Mouse (Mus musculus): ENCODE measurements around the gene Stradb.
A peak's percentile ranks its signal among the peaks of the same experiment; 100 is the strongest.

The Stradb gene

DNA sequence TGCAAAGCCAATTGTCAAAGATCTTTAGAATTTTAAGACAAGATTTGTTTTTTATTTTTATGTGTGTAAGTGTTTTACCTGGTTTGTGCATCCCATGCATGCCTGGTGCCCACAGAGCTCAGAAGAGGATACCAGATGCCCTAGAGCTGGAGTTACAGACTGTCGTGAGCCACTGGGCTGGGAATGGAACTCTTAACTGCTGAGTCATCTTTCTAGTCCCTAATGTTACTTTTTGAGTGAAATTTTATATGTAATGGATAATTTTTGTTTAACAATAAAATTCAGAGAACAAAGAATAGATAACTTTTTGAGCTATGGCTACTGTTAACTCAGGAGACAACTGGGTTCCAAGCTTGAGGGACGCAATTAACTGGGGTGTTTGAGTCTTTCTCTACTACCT lies 13.6 kb upstream of the Stradb start:
- no peak for DNase-seq (ENCODE audit: low spot score in 2 of 2)

DNA sequence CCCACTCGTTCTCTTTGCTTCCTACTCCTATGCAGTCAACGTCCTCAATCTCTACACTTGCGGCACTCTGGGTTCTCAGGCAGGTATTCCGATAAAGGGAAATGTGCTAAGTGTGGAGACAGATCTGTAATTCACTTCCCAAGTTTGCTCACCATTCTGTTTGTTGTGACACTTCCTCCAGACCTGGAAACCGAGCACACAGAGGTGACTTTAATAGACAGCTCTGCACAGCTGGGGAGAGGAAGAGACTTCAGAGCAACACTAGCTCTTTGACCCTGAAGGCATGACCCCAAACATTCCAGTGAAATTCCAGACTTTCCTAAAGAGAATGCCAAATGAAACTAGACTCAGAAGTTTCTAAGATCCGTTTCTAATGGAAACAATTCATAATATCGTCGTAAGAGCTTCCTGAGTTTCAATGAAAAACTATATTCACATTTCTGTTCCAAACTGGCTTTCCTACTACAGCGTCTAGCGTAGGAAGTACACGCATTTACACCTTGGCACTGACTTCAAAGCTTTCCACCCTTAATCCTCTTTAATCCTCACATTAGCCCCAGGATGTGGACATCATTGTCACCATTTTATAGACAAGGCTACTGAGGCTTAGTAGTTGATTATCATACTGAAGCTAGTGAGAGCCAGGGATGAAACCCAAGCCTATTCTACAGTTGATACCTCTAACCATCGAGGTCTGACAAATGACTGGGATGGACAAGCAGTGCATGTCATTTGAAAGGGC lies 12.0 kb upstream of the Stradb start:
- DNase-seq (ENCODE audit: low spot score in 2 of 2): no peak

DNA sequence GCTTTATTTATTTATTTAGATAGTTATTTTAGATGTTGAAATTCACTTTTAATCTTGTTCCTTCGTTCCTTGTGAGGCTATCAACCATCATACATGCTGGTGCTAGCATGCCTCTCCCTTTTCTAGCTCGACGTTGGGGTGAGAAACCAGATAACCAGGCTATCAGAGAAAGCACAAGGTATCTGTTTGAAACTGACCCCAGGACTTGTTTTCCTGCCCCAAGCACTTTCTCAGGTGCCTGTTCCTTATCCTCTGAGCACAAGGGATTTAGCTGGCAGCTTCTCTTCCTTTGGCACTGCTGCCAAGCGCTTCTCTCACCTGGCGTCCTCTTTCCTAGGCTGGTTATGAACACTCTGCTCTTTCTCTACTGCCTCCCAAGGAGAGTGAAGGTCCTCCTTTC lies 10.9 kb upstream of the Stradb start:
- DNase-seq (ENCODE audit: low spot score in 2 of 2): no peak

DNA sequence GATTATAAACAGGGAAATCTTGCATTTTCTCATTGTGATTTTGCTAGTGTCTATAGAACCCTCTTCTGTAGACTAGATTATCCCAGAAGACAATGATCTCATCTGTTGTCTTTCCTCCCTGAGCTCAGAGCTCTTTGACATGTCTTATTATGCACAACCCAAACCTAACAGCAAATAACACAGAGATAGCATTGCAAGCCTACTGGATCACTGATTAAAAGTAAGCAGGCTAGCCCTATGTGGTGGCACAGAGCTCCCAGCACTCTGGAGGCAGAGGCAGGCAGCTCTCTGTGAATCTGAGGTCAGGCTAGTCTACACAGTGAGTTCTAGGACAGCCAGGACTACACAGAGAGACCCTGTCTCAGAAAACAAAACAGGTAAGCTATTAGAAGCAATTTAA lies 10.5 kb upstream of the Stradb start:
- no peak for DNase-seq (ENCODE audit: low spot score in 2 of 2)

DNA sequence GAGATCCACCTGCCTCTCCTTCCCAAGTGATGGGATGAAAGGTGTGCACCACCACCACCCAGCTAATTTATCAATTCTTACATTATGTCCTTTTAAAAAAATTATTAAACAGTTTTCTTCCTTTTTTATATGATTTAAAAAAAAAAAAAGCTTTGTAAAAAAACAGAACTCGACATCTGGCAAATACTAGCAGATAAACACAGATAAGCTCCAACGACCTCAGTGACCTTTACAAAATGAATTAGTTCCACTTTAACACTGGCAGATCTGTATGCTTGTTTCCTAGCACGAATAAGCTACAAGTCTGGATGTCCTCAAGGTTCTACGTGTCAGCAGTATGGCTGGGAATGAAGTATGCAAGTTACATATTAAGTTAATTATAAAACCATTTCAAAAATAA lies 5.8 kb upstream of the Stradb start:
- no peak for DNase-seq (ENCODE audit: low spot score in 2 of 2)

DNA sequence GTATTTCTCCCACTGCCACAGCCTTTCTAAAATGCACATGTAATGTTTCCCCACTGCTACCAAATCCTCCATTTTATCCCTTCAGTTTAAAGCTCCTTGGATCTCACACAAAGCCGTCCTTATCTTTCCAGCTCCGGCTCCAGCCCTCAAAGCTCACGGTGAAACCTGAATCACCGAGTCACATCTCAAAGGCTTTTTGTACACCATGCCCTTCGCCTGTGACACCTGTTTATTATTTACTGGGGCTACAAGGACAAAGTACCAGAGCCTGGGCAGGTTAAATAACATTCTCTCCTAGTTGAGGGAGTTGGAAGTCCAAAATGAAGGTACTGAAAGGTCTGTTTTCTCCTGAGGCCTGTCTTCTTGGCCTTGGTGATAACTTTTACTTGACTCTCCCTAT lies 3.3 kb upstream of the Stradb start:
- no peak for DNase-seq (ENCODE audit: low spot score in 2 of 2)

DNA sequence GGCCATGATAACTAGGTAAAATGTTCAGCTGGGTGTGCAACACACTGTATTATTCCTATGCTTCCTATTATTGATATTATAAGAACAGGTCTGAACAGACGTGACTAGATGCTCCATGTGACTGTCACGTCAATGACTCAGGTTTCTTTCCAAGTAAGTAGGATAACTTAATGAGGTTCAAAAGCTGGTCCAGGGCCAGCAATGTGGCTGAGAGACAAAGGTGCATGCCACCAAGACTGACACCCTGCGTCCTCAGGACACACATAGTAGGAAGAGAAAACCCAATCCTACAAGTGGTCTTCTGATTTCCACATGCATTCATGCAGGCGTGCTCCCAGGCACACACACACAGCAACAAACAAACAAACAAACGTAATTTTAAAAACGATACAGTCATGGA lies 2.2 kb upstream of the Stradb start:
- DNase-seq (ENCODE audit: low spot score in 2 of 2): no peak

DNA sequence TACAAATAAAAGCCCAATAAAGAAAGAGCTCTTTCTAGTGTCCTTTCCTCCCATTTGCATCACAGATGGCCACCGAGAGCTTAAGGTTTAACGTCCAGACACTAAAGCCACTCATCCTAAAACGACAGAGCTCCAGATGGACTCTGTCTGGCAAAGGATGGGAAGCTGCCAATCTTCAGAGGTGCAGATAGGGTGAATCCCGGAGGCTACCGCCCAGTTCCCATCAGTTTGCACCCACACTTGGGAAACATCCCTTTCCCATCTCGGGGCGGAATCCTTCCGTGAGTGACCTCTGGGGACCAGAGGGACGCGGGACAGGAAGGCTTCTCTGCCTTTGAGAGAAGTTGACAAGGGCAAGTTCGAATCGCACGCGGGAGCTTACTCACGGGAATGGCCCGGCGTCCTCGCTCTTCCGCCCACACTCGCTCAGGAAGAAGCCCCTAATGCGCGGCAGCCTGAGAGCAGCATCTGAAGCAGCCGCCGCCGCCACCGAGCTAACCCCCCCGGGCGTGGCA lies 414 bp upstream of the Stradb start:
- DNase-seq (ENCODE audit: low spot score in 2 of 2): no peak

DNA sequence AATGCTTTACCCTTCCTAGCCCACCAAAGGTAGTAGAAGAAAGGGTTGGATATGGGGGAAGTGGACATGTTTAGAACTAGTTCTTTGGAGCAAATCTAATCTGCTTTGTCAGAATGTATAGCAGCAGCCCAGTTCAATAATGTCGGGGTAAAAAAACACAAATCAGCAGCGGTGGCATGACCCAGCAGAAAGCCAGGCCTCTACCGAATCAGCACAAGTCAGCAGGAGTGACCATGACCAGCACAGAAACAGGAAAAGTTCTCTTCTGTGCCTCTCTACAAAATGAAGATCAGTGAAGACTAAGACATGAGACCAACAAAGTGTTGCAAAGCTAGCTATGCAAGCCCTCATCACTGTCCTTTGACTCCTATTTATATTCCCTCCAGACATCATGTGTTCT lies 9.0 kb downstream of the Stradb start:
- no peak for DNase-seq (ENCODE audit: low spot score in 2 of 2)

DNA sequence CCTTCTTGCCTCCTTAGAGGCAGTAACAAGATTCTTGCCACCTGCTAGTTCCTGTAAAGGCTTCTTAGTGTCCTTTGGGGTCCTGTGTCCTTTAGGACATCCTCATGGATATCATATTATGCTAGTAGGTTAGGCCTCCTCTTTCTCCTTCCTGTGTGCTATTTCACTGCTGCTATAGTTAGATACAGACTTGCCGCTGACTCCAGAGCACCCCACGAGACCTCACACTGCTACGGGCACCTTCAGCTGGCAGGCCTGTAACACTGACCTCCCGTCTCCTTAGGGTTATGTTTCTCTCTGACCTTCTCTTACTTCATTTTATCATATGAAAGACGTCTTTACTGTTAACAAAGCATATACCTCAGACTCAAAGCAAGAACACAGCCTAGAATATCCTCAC lies 11.3 kb downstream of the Stradb start:
- no peak for DNase-seq (ENCODE audit: low spot score in 2 of 2)

DNA sequence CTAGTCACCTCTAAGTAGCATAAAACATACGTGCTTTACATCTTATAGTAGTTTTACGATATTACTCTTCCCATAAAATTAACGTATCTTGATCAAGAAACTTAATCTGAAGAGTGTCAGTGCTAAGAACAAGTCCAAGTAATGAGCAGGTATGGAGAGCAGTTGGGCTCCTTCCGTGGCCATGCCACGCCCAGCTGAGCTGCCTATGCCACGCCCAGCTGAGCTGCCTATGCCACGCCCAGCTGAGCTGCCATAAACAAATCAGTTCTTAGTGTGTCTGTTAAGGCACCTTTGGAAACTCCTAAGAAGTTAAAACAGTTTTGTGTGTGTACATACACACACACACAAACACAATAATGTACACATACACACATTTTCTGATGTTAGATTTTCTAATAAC lies 19.8 kb downstream of the Stradb start:
- DNase-seq (ENCODE audit: low spot score in 2 of 2): no peak

DNA sequence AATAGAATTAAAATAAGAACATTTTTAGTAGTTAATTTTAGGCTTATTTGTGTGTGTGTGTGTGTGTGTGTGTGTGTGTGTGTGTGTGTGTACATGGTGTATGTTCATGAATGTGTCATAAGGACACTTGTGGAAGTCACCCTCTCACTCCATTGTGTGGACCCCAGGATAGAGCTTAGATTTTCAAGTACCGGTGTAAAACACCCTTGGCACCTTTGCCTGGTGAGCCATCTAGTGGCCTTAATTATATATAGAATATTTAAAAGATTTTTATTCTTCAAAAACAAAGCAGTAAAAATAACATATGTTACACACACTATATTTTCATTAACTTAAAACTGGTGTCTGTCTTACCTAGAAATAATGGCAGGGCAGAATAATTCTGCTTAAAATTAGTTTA lies 20.4 kb downstream of the Stradb start:
- DNase-seq (ENCODE audit: low spot score in 2 of 2): no peak

DNA sequence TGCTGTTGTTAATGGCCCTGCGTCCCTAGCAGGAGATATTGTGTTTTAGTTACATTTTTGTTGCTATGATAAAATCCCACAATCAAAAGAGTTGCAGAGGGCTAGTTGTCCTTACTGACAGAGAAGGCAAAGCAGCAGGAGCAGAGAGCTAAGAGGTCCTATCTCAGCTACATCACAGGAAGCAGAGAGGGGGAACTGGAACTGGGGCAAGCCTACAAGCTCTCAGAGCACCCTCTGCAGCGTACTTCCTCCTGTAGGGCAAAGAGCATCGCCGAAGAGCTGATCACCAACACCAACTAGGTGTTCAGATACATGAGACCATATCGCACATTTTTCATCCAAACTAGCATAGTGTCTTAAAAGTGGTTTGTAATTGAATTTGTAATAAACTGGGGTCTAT lies 22.0 kb downstream of the Stradb start:
- no peak for DNase-seq (ENCODE audit: low spot score in 2 of 2)

DNA sequence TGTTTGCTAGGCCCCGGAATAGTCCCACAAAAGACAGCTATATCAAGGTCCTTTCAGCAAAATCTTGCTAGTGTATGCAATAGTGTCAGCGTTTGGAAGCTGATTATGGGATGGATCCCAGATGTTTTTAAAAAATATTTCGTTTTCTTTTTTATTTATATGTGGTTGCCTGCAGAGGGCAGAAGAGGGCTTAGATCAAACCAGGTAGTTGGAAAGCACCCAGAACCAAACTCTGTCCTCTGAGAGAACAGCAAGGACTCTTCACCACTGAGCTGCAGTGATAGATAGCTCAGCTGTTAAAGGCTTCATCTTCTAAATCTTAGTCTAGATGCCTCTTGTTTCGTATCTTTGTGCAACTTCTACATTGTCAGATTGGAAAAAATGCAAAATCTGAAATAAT lies 35.9 kb downstream of the Stradb start:
- DNase-seq (ENCODE audit: low spot score in 2 of 2): peak in 1 of 2 experiments; percentile 9

DNA sequence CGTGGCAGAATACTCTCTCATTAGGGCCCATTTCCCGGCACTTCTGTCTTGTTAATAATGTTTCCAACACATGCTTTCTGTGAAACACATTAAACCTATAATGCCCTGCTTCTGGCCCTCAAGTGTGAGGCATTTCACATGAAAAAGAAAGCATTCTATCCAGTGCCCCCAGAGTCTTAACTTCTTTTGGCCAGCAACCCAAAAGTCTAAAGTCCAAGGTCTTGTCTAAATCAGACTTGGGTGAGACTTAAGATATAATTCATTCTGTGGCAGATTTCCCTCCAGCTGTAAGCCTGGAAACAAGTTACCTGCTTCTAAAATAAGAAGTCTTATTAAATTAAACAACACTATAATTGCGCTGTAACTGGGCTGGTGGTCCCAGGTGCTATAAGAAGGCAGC lies 48.2 kb downstream of the Stradb start:
- no peak for DNase-seq (ENCODE audit: low spot score in 2 of 2)

DNA sequence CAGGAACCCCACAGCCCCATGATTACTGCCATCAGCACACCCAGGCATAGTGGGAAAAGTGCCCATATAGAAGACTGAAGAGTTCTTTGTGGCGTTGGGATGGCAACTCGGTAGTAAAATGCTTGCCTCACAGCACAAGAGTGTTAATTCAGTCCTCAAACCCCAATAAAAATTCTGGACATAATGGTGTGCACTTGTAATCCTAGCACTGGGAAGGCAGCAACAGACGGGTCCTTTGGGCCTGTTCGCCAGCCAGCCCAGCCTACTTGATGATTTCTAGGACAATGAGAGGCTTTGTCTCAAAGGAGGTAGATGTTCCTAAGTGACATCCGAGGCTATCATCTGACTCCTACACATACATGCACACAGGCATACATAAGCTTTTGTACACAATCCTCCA lies 64.4 kb downstream of the Stradb start:
- DNase-seq (ENCODE audit: low spot score in 2 of 2): no peak

Measured in spleen, postnatal 14 days (tissue).